Mouse (Mus musculus): ENCODE results near the gene Tesk1.
A peak's percentile ranks its signal among the peaks of the same experiment; 100 is the strongest.

Tesk1 gene

GRCm38 (mm10) chr4:43441639-43442038 lies at the start of gene Tesk1:
Gene Tesk1, plus strand, starts transcription at chr4:43441939.
- DNase-seq (ENCODE audit: low spot score): no peak

- peak; percentile 64 for DNase-seq (ENCODE audit: low spot score)
Measured at GRCm38 (mm10) chr4:43394345-43394891, 47.3 kb upstream of the Tesk1 start.

GRCm38 (mm10) chr4:43395147-43395546 lies 46.6 kb upstream of the Tesk1 start:
- no peak for DNase-seq (ENCODE audit: low spot score)

- DNase-seq (ENCODE audit: low spot score): no peak
Measured at GRCm38 (mm10) chr4:43395836-43396235, 45.9 kb upstream of the Tesk1 start.

GRCm38 (mm10) chr4:43396381-43396780 lies 45.4 kb upstream of the Tesk1 start:
- no peak for DNase-seq (ENCODE audit: low spot score)

GRCm38 (mm10) chr4:43398014-43398413 lies 43.7 kb upstream of the Tesk1 start:
- no peak for DNase-seq (ENCODE audit: low spot score)

- DNase-seq (ENCODE audit: low spot score): no peak
Measured at GRCm38 (mm10) chr4:43398829-43399331, 42.9 kb upstream of the Tesk1 start.

- DNase-seq (ENCODE audit: low spot score): no peak
Measured at GRCm38 (mm10) chr4:43399391-43400131, 42.2 kb upstream of the Tesk1 start.

- DNase-seq (ENCODE audit: low spot score): peak; percentile 66
Measured at GRCm38 (mm10) chr4:43400976-43401375, 40.8 kb upstream of the Tesk1 start.

GRCm38 (mm10) chr4:43401486-43401885 lies 40.3 kb upstream of the Tesk1 start:
- DNase-seq (ENCODE audit: low spot score): no peak

GRCm38 (mm10) chr4:43402212-43402611 lies 39.5 kb upstream of the Tesk1 start:
- DNase-seq (ENCODE audit: low spot score): no peak

GRCm38 (mm10) chr4:43404697-43405096 lies 37.0 kb upstream of the Tesk1 start:
- DNase-seq (ENCODE audit: low spot score): no peak

- peak; percentile 94 for DNase-seq (ENCODE audit: low spot score)
Measured at GRCm38 (mm10) chr4:43406162-43406971, 35.4 kb upstream of the Tesk1 start.

GRCm38 (mm10) chr4:43407071-43407920 lies 34.4 kb upstream of the Tesk1 start:
- no peak for DNase-seq (ENCODE audit: low spot score)

GRCm38 (mm10) chr4:43414761-43415160 lies 27.0 kb upstream of the Tesk1 start:
- no peak for DNase-seq (ENCODE audit: low spot score)

GRCm38 (mm10) chr4:43415221-43416070 lies 26.3 kb upstream of the Tesk1 start:
- no peak for DNase-seq (ENCODE audit: low spot score)

- DNase-seq (ENCODE audit: low spot score): no peak
Measured at GRCm38 (mm10) chr4:43416071-43416490, 25.7 kb upstream of the Tesk1 start.

GRCm38 (mm10) chr4:43417269-43418062 lies 24.3 kb upstream of the Tesk1 start:
- no peak for DNase-seq (ENCODE audit: low spot score)

GRCm38 (mm10) chr4:43418450-43418849 lies 23.3 kb upstream of the Tesk1 start:
- no peak for DNase-seq (ENCODE audit: low spot score)
